Mouse (Mus musculus) lung, adult 18-20 months (tissue): ENCODE data around the gene Sbpl.
A peak's percentile ranks its signal among the peaks of the same experiment; 100 is the strongest.
"Not testable (repeated sequence)": the region's sequence is repeated elsewhere in the genome, so short reads cannot be mapped to it uniquely, and the experiment has no call there.

ENCODE experiments used
- DNase-seq, 2 experiments: peaks; one replicate each; pipeline ENCODE4 v3.0.0; 2022; ENCODE audit warnings: mixed read lengths in 2 of 2

Sbpl gene

GRCm38 (mm10) chr17:23960084-23960738 lies 5.1 kb upstream of the Sbpl start:
- peak; percentile 64 to 76 for DNase-seq

GRCm38 (mm10) chr17:23950828-23951227 lies 4.2 kb downstream of the Sbpl start:
- not testable (repeated sequence) for DNase-seq

DNA sequence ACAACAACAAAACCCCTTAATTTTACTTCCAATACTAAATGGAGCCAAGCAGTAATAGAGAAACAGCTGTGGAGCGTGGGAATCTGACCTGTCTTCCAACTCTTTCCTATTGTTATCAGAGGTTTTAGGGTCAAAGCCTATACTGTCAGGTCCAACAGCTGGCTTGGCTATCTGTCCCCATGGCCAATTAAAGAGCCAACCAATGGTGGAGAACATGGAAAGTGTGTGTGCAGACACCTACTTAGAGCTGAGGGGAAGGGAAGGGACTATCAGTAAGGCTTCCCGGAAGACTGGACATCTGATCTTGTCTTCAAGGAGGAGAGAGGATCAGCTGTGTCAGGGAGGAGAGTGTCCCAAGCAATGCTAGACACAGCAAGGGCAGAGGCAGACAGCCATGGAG lies 6.0 kb downstream of the Sbpl start:
- DNase-seq, result no peak

DNA sequence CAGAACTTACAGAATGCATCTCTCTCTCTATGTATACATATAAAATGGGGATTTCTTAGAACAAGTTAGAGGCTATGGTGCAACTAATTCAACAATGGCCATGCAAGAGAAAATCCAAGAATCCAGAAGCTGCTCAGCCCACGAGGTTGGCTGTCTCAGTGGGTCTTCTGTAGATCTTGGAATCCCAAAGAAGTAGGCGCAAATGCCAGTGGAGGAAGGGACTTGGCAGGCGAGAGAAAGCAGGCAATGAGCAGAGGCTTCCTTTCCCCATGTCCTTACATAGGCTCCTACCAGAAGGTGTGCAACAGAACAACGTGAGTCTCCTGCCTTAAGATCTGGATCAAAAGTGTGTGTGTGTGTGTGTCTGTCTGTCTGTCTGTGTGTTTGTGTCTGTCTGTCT lies 7.6 kb downstream of the Sbpl start:
- not testable (repeated sequence) for DNase-seq

DNA sequence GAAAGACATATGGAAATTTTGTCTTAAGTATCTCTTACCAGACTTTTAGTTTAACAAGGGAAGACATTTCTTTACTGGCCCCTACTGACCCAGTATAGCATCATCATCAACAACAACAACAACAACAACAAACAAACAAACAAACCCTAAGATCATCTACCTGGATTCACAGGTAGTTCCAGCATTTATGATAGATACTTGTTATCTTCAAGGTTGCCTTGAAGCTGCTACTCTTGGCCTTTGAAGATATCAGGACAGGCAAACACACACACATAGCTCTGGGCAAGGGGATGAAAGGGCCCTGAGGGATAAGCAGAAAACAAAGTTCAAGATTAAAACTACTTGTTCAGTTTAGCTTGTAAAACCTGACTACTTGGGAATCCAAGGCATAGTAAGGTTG lies 13.7 kb downstream of the Sbpl start, which contains the start of gene Sbp:
Sbp (plus strand) TSS at position 301 of the 400 bp plus-strand sequence.
- no peak for DNase-seq

DNA sequence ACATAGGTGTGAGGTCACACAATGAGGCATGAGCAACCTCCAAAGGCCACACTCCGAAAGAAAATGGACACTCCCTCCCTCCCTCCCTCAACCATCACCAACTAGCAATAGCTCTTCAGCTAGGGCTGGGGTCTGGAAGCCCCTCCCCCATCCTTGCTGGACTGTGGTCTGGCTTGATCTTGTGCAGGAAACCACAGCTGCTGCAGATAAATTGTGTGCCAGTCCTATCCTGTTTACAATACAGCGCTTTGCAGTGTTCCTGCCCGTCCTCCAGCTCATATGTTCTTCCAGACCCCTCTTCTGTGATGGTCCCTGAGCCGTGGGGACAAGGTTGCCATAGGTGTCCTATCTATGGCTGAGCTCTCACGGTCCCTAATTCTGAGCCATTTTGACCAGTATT lies 23.9 kb downstream of the Sbpl start:
- no peak for DNase-seq

GRCm38 (mm10) chr17:23925090-23925493 lies 30.0 kb downstream of the Sbpl start:
- peak; percentile 41 to 65 for DNase-seq

- peak; percentile 92 to 95 for DNase-seq
Measured at GRCm38 (mm10) chr17:23924531-23925007, 30.5 kb downstream of the Sbpl start.

GRCm38 (mm10) chr17:23917158-23917557 lies 37.9 kb downstream of the Sbpl start, which contains the start of gene Dcpp3:
Dcpp3 (plus strand) TSS chr17:23917458.
- DNase-seq, result not testable (repeated sequence)
